ENCODE assay signal across 20 mouse cellular contexts in the genomic region with DNA sequence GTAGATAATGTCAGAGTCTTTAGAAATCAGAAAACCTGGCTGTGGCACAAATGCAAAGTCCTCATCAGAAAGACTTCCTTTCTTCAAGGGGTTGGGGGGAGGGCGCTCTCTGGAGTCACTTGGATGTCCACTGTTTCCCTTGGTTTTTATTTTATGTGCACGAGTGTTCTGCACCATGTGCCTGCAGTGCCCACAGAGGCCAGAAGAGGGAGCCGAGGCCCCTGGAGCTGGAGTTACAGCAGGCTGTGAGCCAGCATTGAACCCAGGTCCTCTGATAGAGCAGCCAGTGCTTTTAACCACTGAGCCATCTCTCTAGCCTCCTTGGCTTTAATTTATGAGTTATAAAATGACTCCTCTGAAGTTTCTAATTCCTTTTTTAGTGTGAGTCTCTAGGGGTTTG. TPM values are rescaled to one million over a fixed set of nuclear protein-coding genes. Genes with fewer than 3 reads are reported as not detected.
DNase-seq lines count a peak whose midpoint lies in the region; ATAC-seq and TF ChIP-seq lines count a peak whose summit lies in the region.
"Had no signal": no experiment of that assay in that cellular context is flagged by ENCODE, and none has a peak within 500 bp of the region (broad histone marks: within the 10 kb centered on the region; RNA-seq: fewer than 3 reads in every experiment).

No protein-coding gene starts in this region.

- ATAC-seq in intestine, postnatal 0 days: no peak
- no peak for ATAC-seq in intestine, embryonic 15.5 days
- no peak for ATAC-seq in midbrain, embryonic 16.5 days
- ATAC-seq: inflammation-experienced regulatory T-cells, adult 6 months had no signal

- H3K36me3 ChIP-seq in intestine, postnatal 0 days (ENCODE audit: control insufficient read depth, insufficient read depth): no peaks in the 10 kb centered on the region
- H3K36me3 ChIP-seq in intestine, embryonic 15.5 days: no peaks in the 10 kb centered on the region
- H3K36me3 ChIP-seq in midbrain, embryonic 10.5 days: peaks cover 54% of the 10 kb centered on the region
- H3K36me3 ChIP-seq in midbrain, embryonic 16.5 days (ENCODE audit: control insufficient read depth, insufficient read depth, low read length): peaks cover 34% of the 10 kb centered on the region
- H3K36me3 ChIP-seq in ES-E14 (ENCODE audit: control insufficient read depth, insufficient read depth, low read length, poor library complexity, severe bottlenecking): peaks cover 6% of the 10 kb centered on the region; the same call in 1 of the 2 replicates
- H3K36me3 ChIP-seq: heart, embryonic 15.5 days; lung, embryonic 15.5 days had no signal

- H3K4me1 ChIP-seq in intestine, postnatal 0 days (replicated peaks; ENCODE audit: control insufficient read depth, insufficient read depth, low read length): no peaks in the 10 kb centered on the region
- H3K4me1 ChIP-seq in intestine, embryonic 15.5 days (replicated peaks): no peaks in the 10 kb centered on the region
- no peaks in the 10 kb centered on the region; the same call in 1 of the 2 replicates for H3K4me1 ChIP-seq in midbrain, embryonic 10.5 days
- no peaks in the 10 kb centered on the region for H3K4me1 ChIP-seq in midbrain, embryonic 16.5 days (ENCODE audit: control insufficient read depth, insufficient read depth, low read length)
- H3K4me1 ChIP-seq in ES-E14 (ENCODE audit: control insufficient read depth in 2 of 2, insufficient read depth in 2 of 2, low read length in 2 of 2, poor library complexity in 1 of 2): peaks cover 0 to 9% of the 10 kb centered on the region in 2 experiments; a peak in 1 of 4 replicates
- H3K4me1 ChIP-seq: forebrain, embryonic 12.5 days; heart, embryonic 15.5 days; lung, embryonic 15.5 days had no signal

- H3K4me2 ChIP-seq in intestine, postnatal 0 days (replicated peaks; ENCODE audit: low read depth): no peak overlapping the region
- no peak overlapping the region for H3K4me2 ChIP-seq in intestine, embryonic 15.5 days (replicated peaks)
- no peak overlapping the region for H3K4me2 ChIP-seq in midbrain, embryonic 16.5 days (ENCODE audit: low read length)
- H3K4me2 ChIP-seq: forebrain, embryonic 12.5 days; heart, embryonic 15.5 days; lung, embryonic 15.5 days had no signal

- no peak overlapping the region for H3K9ac ChIP-seq in intestine, postnatal 0 days (ENCODE audit: low read depth, low read length)
- H3K9ac ChIP-seq in intestine, embryonic 15.5 days: no peak overlapping the region
- no peak overlapping the region for H3K9ac ChIP-seq in midbrain, embryonic 16.5 days (ENCODE audit: low read depth, low read length)
- H3K9ac ChIP-seq in ES-E14 (ENCODE audit: insufficient read depth, low read depth, low read length, poor library complexity, severe bottlenecking): no peak overlapping the region
- H3K9ac ChIP-seq: forebrain, embryonic 12.5 days; heart, embryonic 15.5 days; lung, embryonic 15.5 days had no signal

- H3K9me3 ChIP-seq in intestine, postnatal 0 days (ENCODE audit: control insufficient read depth): no peaks in the 10 kb centered on the region
- no peaks in the 10 kb centered on the region for H3K9me3 ChIP-seq in intestine, embryonic 15.5 days
- H3K9me3 ChIP-seq in midbrain, embryonic 10.5 days (replicated peaks): no peaks in the 10 kb centered on the region
- H3K9me3 ChIP-seq in midbrain, embryonic 16.5 days (replicated peaks; ENCODE audit: control insufficient read depth, low read length, poor library complexity, severe bottlenecking): no peaks in the 10 kb centered on the region
- H3K9me3 ChIP-seq in ES-E14 (ENCODE audit: control insufficient read depth, insufficient read depth, low read depth, low read length): no peaks in the 10 kb centered on the region
- H3K9me3 ChIP-seq: heart, embryonic 15.5 days; lung, embryonic 15.5 days had no signal

- DNase-seq in midbrain, embryonic 10.5 days (ENCODE audit: low spot score): peak; percentile 25
- peak; percentile 69 for DNase-seq in ES-E14 (ENCODE audit: low read depth, low spot score)
- peak; percentile 38 for DNase-seq in brain, embryonic 14.5 days (ENCODE audit: low read depth)
- DNase-seq in adrenal gland, postnatal 4 days (ENCODE audit: low spot score in 2 of 2): no peak
- DNase-seq: adrenal gland, postnatal 25 days; kidney, postnatal 10 days; thymus, adult 2 months had no signal

- TF ChIP-seq POLR2A in brain, embryonic 14.5 days (IDR thresholded peaks at IDR 0.05; ENCODE audit: borderline replicate concordance, extremely low read depth, insufficient read depth, insufficient read length, poor library complexity, severe bottlenecking): no peak

- in situ Hi-C loops in ES-E14 (cut with MboI; ENCODE audit: low sequenced_read_pairs in 2 of 2, unreplicated experiment in 2 of 2): no loop called here

- H3K4me3 ChIP-seq in intestine, postnatal 0 days (ENCODE audit: low read depth, low read length): no peak overlapping the region
- H3K4me3 ChIP-seq in intestine, embryonic 15.5 days (replicated peaks): no peak overlapping the region
- H3K4me3 ChIP-seq in midbrain, embryonic 10.5 days: no peak overlapping the region
- no peak overlapping the region for H3K4me3 ChIP-seq in midbrain, embryonic 16.5 days (ENCODE audit: low read depth, low read length)
- no peak overlapping the region for H3K4me3 ChIP-seq in ES-E14 (ENCODE audit: insufficient read depth in 1 of 2, low read depth in 1 of 2, low read length in 2 of 2, poor library complexity in 1 of 2, severe bottlenecking in 1 of 2)
- H3K4me3 ChIP-seq: forebrain, embryonic 12.5 days; heart, embryonic 15.5 days; lung, embryonic 15.5 days had no signal

- WGBS in intestine, postnatal 0 days: 80% methylated on average over 3 of the region's 3 CpGs
- WGBS in intestine, embryonic 15.5 days: 87% methylated on average over 3 of the region's 3 CpGs
- WGBS in midbrain, embryonic 10.5 days: 82% methylated on average over 3 of the region's 3 CpGs
- 84% methylated on average over 3 of the region's 3 CpGs for WGBS in midbrain, embryonic 16.5 days

- peak; percentile 45 for TF ChIP-seq CTCF in intestine, postnatal 0 days (IDR thresholded peaks at IDR 0.05; ENCODE audit: low read depth)
- TF ChIP-seq CTCF in brain, embryonic 14.5 days (IDR thresholded peaks at IDR 0.05; ENCODE audit: borderline replicate concordance, extremely low read depth, insufficient read depth, insufficient read length): peak; percentile 45; the same call in 1 of the 2 replicates

- H3K27ac ChIP-seq in intestine, postnatal 0 days (ENCODE audit: low read depth, low read length): no peak overlapping the region
- no peak overlapping the region for H3K27ac ChIP-seq in intestine, embryonic 15.5 days
- H3K27ac ChIP-seq in midbrain, embryonic 10.5 days (replicated peaks): no peak overlapping the region
- no peak overlapping the region for H3K27ac ChIP-seq in midbrain, embryonic 16.5 days (ENCODE audit: low read length)
- no peak overlapping the region for H3K27ac ChIP-seq in ES-E14 (ENCODE audit: insufficient read depth, low read depth, low read length, poor library complexity, severe bottlenecking)
- H3K27ac ChIP-seq: forebrain, embryonic 12.5 days; heart, embryonic 15.5 days; lung, embryonic 15.5 days had no signal

- H3K27me3 ChIP-seq in intestine, postnatal 0 days (replicated peaks; ENCODE audit: control insufficient read depth, insufficient read depth, low read length): no peaks in the 10 kb centered on the region
- no peaks in the 10 kb centered on the region for H3K27me3 ChIP-seq in intestine, embryonic 15.5 days (replicated peaks)
- no peaks in the 10 kb centered on the region for H3K27me3 ChIP-seq in midbrain, embryonic 10.5 days (ENCODE audit: low read depth, poor library complexity, severe bottlenecking)
- no peaks in the 10 kb centered on the region for H3K27me3 ChIP-seq in midbrain, embryonic 16.5 days (ENCODE audit: control insufficient read depth, insufficient read depth, low read depth, low read length)
- H3K27me3 ChIP-seq: forebrain, embryonic 12.5 days; heart, embryonic 15.5 days; lung, embryonic 15.5 days had no signal

TF ChIP-seq in ES-E14, 5 proteins besides CTCF, POLR2A, EP300 and RAD21:
- TF ChIP-seq MAFK (IDR thresholded peaks at IDR 0.05; ENCODE audit: insufficient read depth, low read depth, low read length) (no peak), CHD2 (IDR thresholded peaks at IDR 0.05; ENCODE audit: low read depth, low read length) (no peak), ZNF384 (IDR thresholded peaks at IDR 0.05; ENCODE audit: low read depth, low read length) (no peak), ZC3H11A (IDR thresholded peaks at IDR 0.05; ENCODE audit: borderline replicate concordance, low read depth, low read length) (no peak), HCFC1 (IDR thresholded peaks at IDR 0.05; ENCODE audit: borderline replicate concordance, insufficient read depth, low read length) (no peak)
TF ChIP-seq in ES-E14: peak in this region for 0.

RNA-seq across cellular contexts. Expression of a gene that starts 40.5 kb away (rescaled TPM):
- 4.0 TPM in 2 replicates for polyA plus RNA-seq in intestine, postnatal 0 days (2015; fragmentation: Nextera tagmentation; extraction: Ambion mirVana)
- 9.6 and 11.3 TPM in 2 replicates for polyA plus RNA-seq in intestine, embryonic 15.5 days (2015; fragmentation: Nextera tagmentation; extraction: Ambion mirVana)
- polyA plus RNA-seq in midbrain, embryonic 10.5 days (2016; fragmentation: Nextera tagmentation; extraction: Ambion mirVana): 16.0 and 16.3 TPM in 2 replicates
- 27.5 and 29.4 TPM in 2 replicates for polyA plus RNA-seq in midbrain, embryonic 16.5 days (2015; fragmentation: Nextera tagmentation; extraction: Ambion mirVana)
- 7.1 and 11.6 TPM in 2 replicates for total RNA-seq in ES-E14 (2012; rRNA removed)
- 31.2 and 36.1 TPM in 2 replicates for polyA plus RNA-seq in brain, embryonic 14.5 days (2012; rRNA removed)
- total RNA-seq in adrenal gland, postnatal 4 days (2021): 10 to 100 TPM; 23.0 to 24.3 TPM
- total RNA-seq: granulocyte monocyte progenitor cell, adult 5-6 weeks had no signal
- polyA plus RNA-seq: inflammation-experienced regulatory T-cells, adult 6 months had no signal

RNA-seq across cellular contexts. Expression of a gene that starts 43.3 kb away (rescaled TPM):
- not detected in 2 replicates for polyA plus RNA-seq in intestine, postnatal 0 days (2015; fragmentation: Nextera tagmentation; extraction: Ambion mirVana)
- not detected in 2 replicates for polyA plus RNA-seq in intestine, embryonic 15.5 days (2015; fragmentation: Nextera tagmentation; extraction: Ambion mirVana)
- 0.10 TPM in 1 of 2 replicates, not detected in the other for polyA plus RNA-seq in midbrain, embryonic 10.5 days (2016; fragmentation: Nextera tagmentation; extraction: Ambion mirVana)
- not detected in 2 replicates for polyA plus RNA-seq in midbrain, embryonic 16.5 days (2015; fragmentation: Nextera tagmentation; extraction: Ambion mirVana)
- 0.22 and 0.53 TPM in 2 replicates for total RNA-seq in ES-E14 (2012; rRNA removed)
- 0.07 and 0.09 TPM in 2 replicates for polyA plus RNA-seq in brain, embryonic 14.5 days (2012; rRNA removed)
- not detected for total RNA-seq in adrenal gland, postnatal 4 days (2021)
- total RNA-seq: adrenal gland, postnatal 25 days; common myeloid progenitor, adult 5-6 weeks; granulocyte monocyte progenitor cell, adult 5-6 weeks; layer of hippocampus, postnatal 14 days; left cerebral cortex, postnatal 36 days; megakaryocyte-erythroid progenitor cell, adult 5-6 weeks had no signal
- polyA plus RNA-seq: heart, embryonic 15.5 days; inflammation-experienced regulatory T-cells, adult 6 months; lung, embryonic 15.5 days; neural tube, embryonic 14.5 days; thymus, adult 2 months had no signal

RNA-seq across cellular contexts. Expression of a gene that starts 49.0 kb away (rescaled TPM):
- 8.0 and 10.4 TPM in 2 replicates for polyA plus RNA-seq in intestine, postnatal 0 days (2015; fragmentation: Nextera tagmentation; extraction: Ambion mirVana)
- 10.0 and 10.7 TPM in 2 replicates for polyA plus RNA-seq in intestine, embryonic 15.5 days (2015; fragmentation: Nextera tagmentation; extraction: Ambion mirVana)
- polyA plus RNA-seq in midbrain, embryonic 10.5 days (2016; fragmentation: Nextera tagmentation; extraction: Ambion mirVana): 2.7 and 2.9 TPM in 2 replicates
- polyA plus RNA-seq in midbrain, embryonic 16.5 days (2015; fragmentation: Nextera tagmentation; extraction: Ambion mirVana): 3.8 and 4.2 TPM in 2 replicates
- 12.3 and 15.9 TPM in 2 replicates for total RNA-seq in ES-E14 (2012; rRNA removed)
- polyA plus RNA-seq in brain, embryonic 14.5 days (2012; rRNA removed): 6.0 and 8.6 TPM in 2 replicates
- total RNA-seq in adrenal gland, postnatal 4 days (2021): 10 to 100 TPM; 21.2 to 23.3 TPM

Comparison
In these comparisons a context has a peak if more than half of its experiments do, and no peak if none do; other contexts are left out.
1. DNase-seq: peak in midbrain, embryonic 10.5 days (single experiment), ES-E14 (single experiment) and brain, embryonic 14.5 days (single experiment); none in adrenal gland, postnatal 4 days (0 of 2).